31 mouse cellular contexts compared by ENCODE assay signal in genomic region chr2:113387991-113388390, GRCm38 (mm10).
A peak's percentile ranks its signal among the peaks of the same experiment; 100 is the strongest.
DNase-seq lines count a peak whose midpoint lies in the region; ATAC-seq and TF ChIP-seq lines count a peak whose summit lies in the region.
"Had no signal": no experiment of that assay in that cellular context is flagged by ENCODE, and none has a peak within 500 bp of the region (broad histone marks: within the 10 kb centered on the region; RNA-seq: fewer than 3 reads in every experiment).

No protein-coding gene starts in this region.

- peak; percentile 58 to 81 for DNase-seq in layer of hippocampus, adult 18-20 months (ENCODE audit: low spot score in 2 of 2)
- DNase-seq in layer of hippocampus, postnatal 25 days (ENCODE audit: extremely low spot score in 1 of 2, low spot score in 1 of 2), result no peak
- DNase-seq in brain, adult 2 months (ENCODE audit: low read depth, low spot score), result peak; percentile 87
- DNase-seq in layer of hippocampus, adult 9-11 months, result peak; percentile 72
- peak; percentile 65 to 93 for DNase-seq in left cerebral cortex, postnatal 25 days (ENCODE audit: low spot score in 2 of 2)
- no peak for DNase-seq in kidney, adult 2 months
- no peak for DNase-seq in lung, postnatal 10 days
- DNase-seq: adrenal gland, postnatal 10 days; cerebellum, adult 2 months; cerebellum, postnatal 14 days; heart, postnatal 10 days; kidney, adult 11 months; kidney, postnatal 25 days; liver, embryonic 13.5 days; lung, adult 18-20 months; thymus, postnatal 4 days had no signal

- no peaks in the 10 kb centered on the region for H3K27me3 ChIP-seq in kidney, adult 2 months (replicated peaks; ENCODE audit: control insufficient read depth, insufficient read depth, low read length)
- H3K27me3 ChIP-seq: embryonic facial prominence, embryonic 15.5 days; forebrain, embryonic 13.5 days; heart, embryonic 13.5 days; hindbrain, embryonic 15.5 days; kidney, embryonic 15.5 days; limb, embryonic 15.5 days; liver, embryonic 13.5 days; neural tube, embryonic 12.5 days; Patski had no signal

- 95% methylated on average over 2 of the region's 2 CpGs for WGBS in kidney, adult 2 months

- TF ChIP-seq CTCF in kidney, adult 2 months (conservative IDR thresholded peaks at IDR 0.05; ENCODE audit: insufficient read depth, insufficient read length, low read depth, low read length), result no peak

- intact Hi-C loops in left cerebral cortex, postnatal 25 days (cut with DNase I), result loop anchor here (2.0 kb wide), 2 partner anchors 33 to 51 kb away; no protein-coding TSS in a partner anchor

- no peak for ATAC-seq in megakaryocyte progenitor cell, adult 5-6 weeks (replicated peaks; ENCODE audit: poor library complexity)
- ATAC-seq: forebrain, embryonic 13.5 days; inflammation-experienced regulatory T-cells, adult 6 months; lung, postnatal 0 days; midbrain, embryonic 16.5 days; Patski had no signal

- no peaks in the 10 kb centered on the region for H3K4me1 ChIP-seq in kidney, adult 2 months (ENCODE audit: control insufficient read depth, insufficient read depth, low read length)
- H3K4me1 ChIP-seq: embryonic facial prominence, embryonic 15.5 days; forebrain, embryonic 13.5 days; heart, embryonic 13.5 days; hindbrain, embryonic 10.5 days; hindbrain, embryonic 15.5 days; limb, embryonic 10.5 days; limb, embryonic 15.5 days; liver, embryonic 13.5 days; neural tube, embryonic 12.5 days had no signal

- no peaks in the 10 kb centered on the region for H3K36me3 ChIP-seq in kidney, adult 2 months (ENCODE audit: control insufficient read depth, insufficient read depth, low read length)
- H3K36me3 ChIP-seq: embryonic facial prominence, embryonic 10.5 days; embryonic facial prominence, embryonic 15.5 days; heart, embryonic 13.5 days; hindbrain, embryonic 10.5 days; hindbrain, embryonic 15.5 days; kidney, embryonic 15.5 days; limb, embryonic 10.5 days; limb, embryonic 15.5 days; liver, embryonic 13.5 days; neural tube, embryonic 12.5 days had no signal

- H3K4me3 ChIP-seq in kidney, adult 2 months (ENCODE audit: insufficient read depth, low read depth, low read length), result no peak overlapping the region
- H3K4me3 ChIP-seq: embryonic facial prominence, embryonic 10.5 days; embryonic facial prominence, embryonic 15.5 days; forebrain, embryonic 13.5 days; heart, embryonic 13.5 days; hindbrain, embryonic 10.5 days; hindbrain, embryonic 15.5 days; kidney, embryonic 15.5 days; limb, embryonic 10.5 days; limb, embryonic 15.5 days; liver, embryonic 13.5 days; neural tube, embryonic 12.5 days had no signal

- H3K27ac ChIP-seq in kidney, adult 2 months (ENCODE audit: insufficient read depth, low read depth, low read length), result no peak overlapping the region
- H3K27ac ChIP-seq: embryonic facial prominence, embryonic 10.5 days; embryonic facial prominence, embryonic 15.5 days; forebrain, embryonic 13.5 days; heart, embryonic 13.5 days; hindbrain, embryonic 10.5 days; hindbrain, embryonic 15.5 days; kidney, embryonic 15.5 days; limb, embryonic 10.5 days; limb, embryonic 15.5 days; liver, embryonic 13.5 days; neural tube, embryonic 12.5 days had no signal

- no peak for TF ChIP-seq POLR2A in kidney, adult 2 months (IDR thresholded peaks at IDR 0.05; ENCODE audit: low read depth, low read length)

Comparison
In these comparisons a context has a peak if more than half of its experiments do, and no peak if none do; other contexts are left out.
1. DNase-seq: peak in layer of hippocampus, adult 18-20 months (2 of 2), brain, adult 2 months (single experiment), layer of hippocampus, adult 9-11 months (single experiment) and left cerebral cortex, postnatal 25 days (2 of 2); none in layer of hippocampus, postnatal 25 days (0 of 2), kidney, adult 2 months (single experiment) and lung, postnatal 10 days (single experiment).